In the genomic region with DNA sequence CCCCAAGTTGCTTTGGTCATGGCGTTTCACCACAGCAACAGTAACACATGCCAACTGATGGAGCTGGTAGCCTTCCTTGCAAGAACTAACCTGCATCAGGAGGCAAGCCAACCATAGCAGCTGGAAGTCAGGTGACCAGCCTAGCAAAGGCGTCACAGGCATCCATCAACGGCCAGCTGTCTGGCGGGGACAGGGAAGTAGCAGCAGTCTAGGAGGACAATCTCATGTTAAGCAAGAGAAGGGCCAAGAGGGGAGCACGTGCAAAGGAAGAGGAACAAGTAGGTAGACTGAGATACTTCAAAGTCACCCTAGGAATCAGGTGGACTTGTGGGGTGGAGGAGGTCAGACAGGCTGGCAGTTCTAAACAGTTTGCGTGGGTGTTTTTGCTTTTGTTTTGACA, we compare ENCODE assay signal across 22 mouse cellular contexts. TPM values are rescaled to one million over a fixed set of nuclear protein-coding genes. Genes with fewer than 3 reads are reported as not detected.
DNase-seq lines count a peak whose midpoint lies in the region; TF ChIP-seq lines count a peak whose summit lies in the region.
"Had no signal": no experiment of that assay in that cellular context is flagged by ENCODE, and none has a peak within 500 bp of the region (broad histone marks: within the 10 kb centered on the region; RNA-seq: fewer than 3 reads in every experiment).

No protein-coding gene starts in this region.

- peaks cover 13 to 18% of the 10 kb centered on the region in 2 experiments for H3K27me3 ChIP-seq in MEL (ENCODE audit: control insufficient read depth in 1 of 2, insufficient read depth in 2 of 2, low read length in 2 of 2)
- no peaks in the 10 kb centered on the region for H3K27me3 ChIP-seq in splenic B cell, adult 2 months (ENCODE audit: control insufficient read depth, insufficient read depth, low read length, poor library complexity, severe bottlenecking)
- H3K27me3 ChIP-seq: embryonic facial prominence, embryonic 12.5 days; forebrain, embryonic 12.5 days; heart, embryonic 15.5 days; intestine, embryonic 15.5 days had no signal

- DNase-seq in heart, adult 11 months, result peak; percentile 82
- DNase-seq in heart, adult 8-10 months (ENCODE audit: low spot score), result no peak
- DNase-seq in MEL (ENCODE audit: low read depth, low spot score), result no peak
- DNase-seq in fat pad, adult 2 months (ENCODE audit: extremely low read depth, low read depth, low spot score), result peak; percentile 10
- peak; percentile 34 for DNase-seq in splenic B cell, adult 2 months (ENCODE audit: low read depth, low spot score)
- DNase-seq in thymus, postnatal 25 days, result no peak
- no peak for DNase-seq in embryo, embryonic 10.5 days (ENCODE audit: low spot score)
- DNase-seq: adrenal gland, adult 8-10 months; adrenal gland, postnatal 36 days; cerebellum, adult 2 months; cerebellum, postnatal 10 days; heart, adult 18-20 months; heart, postnatal 14 days; kidney, adult 18-20 months had no signal

- TF ChIP-seq POLR2A in MEL (IDR thresholded peaks at IDR 0.05; ENCODE audit: control insufficient read depth in 1 of 2, insufficient read depth in 1 of 2, low read depth in 1 of 2, low read length in 2 of 2, poor library complexity in 1 of 2), result no peak

- no peak overlapping the region for H3K4me3 ChIP-seq in MEL (ENCODE audit: control insufficient read depth in 1 of 2, insufficient read depth in 1 of 2, low read depth in 2 of 2, low read length in 2 of 2)
- H3K4me3 ChIP-seq: embryonic facial prominence, embryonic 12.5 days; forebrain, embryonic 12.5 days; heart, embryonic 15.5 days; hindbrain, embryonic 10.5 days; intestine, embryonic 15.5 days had no signal

- H3K36me3 ChIP-seq in MEL (ENCODE audit: control insufficient read depth in 1 of 2, insufficient read depth in 2 of 2, low read length in 2 of 2), result no peaks in the 10 kb centered on the region
- no peaks in the 10 kb centered on the region for H3K36me3 ChIP-seq in splenic B cell, adult 2 months (ENCODE audit: control insufficient read depth, insufficient read depth, low read length, poor library complexity, severe bottlenecking)
- H3K36me3 ChIP-seq: embryonic facial prominence, embryonic 12.5 days; forebrain, embryonic 12.5 days; heart, embryonic 15.5 days; hindbrain, embryonic 10.5 days; intestine, embryonic 15.5 days had no signal

- H3K4me1 ChIP-seq in MEL (ENCODE audit: control insufficient read depth in 1 of 2, insufficient read depth in 2 of 2, low read length in 2 of 2), result no peaks in the 10 kb centered on the region
- H3K4me1 ChIP-seq: embryonic facial prominence, embryonic 12.5 days; forebrain, embryonic 12.5 days; heart, embryonic 15.5 days; hindbrain, embryonic 10.5 days; intestine, embryonic 15.5 days had no signal

- H3K79me2 ChIP-seq in MEL (ENCODE audit: control insufficient read depth, insufficient read depth, low read length, poor library complexity), result no peaks in the 10 kb centered on the region

- H3K27ac ChIP-seq in MEL (ENCODE audit: control insufficient read depth, low read depth, low read length), result no peak overlapping the region
- H3K27ac ChIP-seq: embryonic facial prominence, embryonic 12.5 days; forebrain, embryonic 12.5 days; heart, embryonic 15.5 days; hindbrain, embryonic 10.5 days; hindbrain, embryonic 14.5 days; intestine, embryonic 15.5 days had no signal

- no peak for TF ChIP-seq RAD21 in MEL (IDR thresholded peaks at IDR 0.05; ENCODE audit: low read depth, low read length)

- H3K9ac ChIP-seq in MEL (ENCODE audit: control insufficient read depth, low read depth, low read length, poor library complexity, severe bottlenecking), result no peak overlapping the region
- H3K9ac ChIP-seq: embryonic facial prominence, embryonic 12.5 days; forebrain, embryonic 12.5 days; heart, embryonic 15.5 days; hindbrain, embryonic 14.5 days; intestine, embryonic 15.5 days had no signal

- TF ChIP-seq EP300 in MEL (IDR thresholded peaks at IDR 0.05; ENCODE audit: low read depth in 1 of 2, low read length in 2 of 2), result no peak

- no peaks in the 10 kb centered on the region for H3K9me3 ChIP-seq in MEL (replicated peaks; ENCODE audit: insufficient read depth, low read length)
- H3K9me3 ChIP-seq: embryonic facial prominence, embryonic 12.5 days; forebrain, embryonic 12.5 days; heart, embryonic 15.5 days; hindbrain, embryonic 10.5 days; intestine, embryonic 15.5 days had no signal

- no peak for TF ChIP-seq CTCF in MEL (IDR thresholded peaks at IDR 0.05 in 2 of 3, conservative IDR thresholded peaks at IDR 0.05 in 1 of 3; ENCODE audit: control insufficient read depth in 1 of 3, insufficient read depth in 1 of 3, low read depth in 2 of 3, low read length in 3 of 3, poor library complexity in 1 of 3, severe bottlenecking in 1 of 3)

TF ChIP-seq in MEL, 35 proteins besides CTCF, POLR2A, EP300 and RAD21:
- TF ChIP-seq ETS1 (IDR thresholded peaks at IDR 0.05; ENCODE audit: low read depth, low read length) (0 out of 2 replicates have a peak, but pooled peaks have one; percentile 8), TBP (IDR thresholded peaks at IDR 0.05; ENCODE audit: low read depth, low read length) (no peak), SMC3 (IDR thresholded peaks at IDR 0.05; ENCODE audit: low read depth, low read length) (no peak), ELF1 (IDR thresholded peaks at IDR 0.05; ENCODE audit: low read depth, low read length) (no peak), POLR2AphosphoS2 (IDR thresholded peaks at IDR 0.05; ENCODE audit: low read length) (no peak)

RNA-seq across cellular contexts. Expression of a gene that starts 16.2 kb away (rescaled TPM):
- not detected for total RNA-seq in heart, adult 8-10 months (2022)
- not detected in 2 replicates for total RNA-seq in MEL (2012; rRNA removed)
- not detected for polyA plus RNA-seq in MEL (2012; ENCODE audit: insufficient read depth in 1 of 2, insufficient read length in 2 of 2, low read depth in 1 of 2, low replicate concordance in 2 of 2, missing spikeins in 1 of 2)
- total RNA-seq: heart, adult 18-20 months; heart, postnatal 14 days had no signal
- polyA plus RNA-seq: CD4-positive, CD25-positive, alpha-beta regulatory T cell, adult 4 months; heart, embryonic 11.5 days had no signal

RNA-seq across cellular contexts. Expression of a gene that starts 28.5 kb away (rescaled TPM):
- 1 to 10 TPM; 5.4 to 7.4 (median 6.7) TPM for total RNA-seq in heart, adult 8-10 months (2022)
- total RNA-seq in MEL (2012; rRNA removed), result 2.6 and 3.6 TPM in 2 replicates
- polyA plus RNA-seq in MEL (2012; ENCODE audit: insufficient read depth in 1 of 2, insufficient read length in 2 of 2, low read depth in 1 of 2, low replicate concordance in 2 of 2, missing spikeins in 1 of 2), result 10 to 100 TPM in 1 of 2 experiments, not detected in 1; 11.9 TPM

Comparison
In these comparisons a context has a peak if more than half of its experiments do, and no peak if none do; other contexts are left out.
1. DNase-seq: peak in heart, adult 11 months (single experiment), fat pad, adult 2 months (single experiment) and splenic B cell, adult 2 months (single experiment); none in heart, adult 8-10 months (single experiment), MEL (single experiment), thymus, postnatal 25 days (single experiment) and embryo, embryonic 10.5 days (single experiment).